Mouse (Mus musculus) C2C12 (cell line): Measurements from ENCODE around the gene Znrd1as.

Experiments
- CTCF ChIP-seq: IDR thresholded peaks from one replicate; pipeline ENCODE4 v1.5.1; 2011; ENCODE audit not compliant: control insufficient read depth, insufficient read depth, insufficient read length
- FOSL1 ChIP-seq: IDR thresholded peaks from one replicate; pipeline ENCODE4 v1.8.0; 2011; ENCODE audit warnings: mild to moderate bottlenecking, low read length; ENCODE audit not compliant: poor library complexity, insufficient read depth, severe bottlenecking
- MYOD1 ChIP-seq: IDR thresholded peaks from one replicate; pipeline ENCODE4 v1.6.1; 2011; ENCODE audit warnings: low read depth; ENCODE audit not compliant: control insufficient read depth, insufficient read length
- MYOG ChIP-seq: IDR thresholded peaks from one replicate; pipeline ENCODE4 v1.6.1; 2011; ENCODE audit not compliant: control insufficient read depth, insufficient read length; ENCODE audit errors: extremely low read depth
- USF1 ChIP-seq: IDR thresholded peaks from one replicate; pipeline ENCODE4 v1.6.1; 2011; ENCODE audit warnings: low read depth, mild to moderate bottlenecking, control low read depth, moderate library complexity

- TF ChIP-seq CTCF (no peak), MYOG (no peak), MYOD1 (no peak), USF1 (no peak), FOSL1 (no peak)
Measured at GRCm38 (mm10) chr17:36938056-36938455, 20.3 kb upstream of the Znrd1as start.
